In genomic region chr7:121572681-121573335, GRCm38 (mm10) we compare ENCODE assay signal across 20 mouse cellular contexts.
DNase-seq lines count a peak whose midpoint lies in the region; ATAC-seq lines count a peak whose summit lies in the region.
"Had no signal": no experiment of that assay in that cellular context is flagged by ENCODE, and none has a peak within 500 bp of the region (broad histone marks: within the 10 kb centered on the region; RNA-seq: fewer than 3 reads in every experiment).

No protein-coding gene starts in this region.

- no peak overlapping the region for H3K4me3 ChIP-seq in embryonic facial prominence, embryonic 14.5 days (ENCODE audit: low read depth, low read length)
- H3K4me3 ChIP-seq in embryonic facial prominence, embryonic 10.5 days, result no peak overlapping the region
- H3K4me3 ChIP-seq: embryonic facial prominence, embryonic 13.5 days; forebrain, embryonic 13.5 days; heart, embryonic 13.5 days; hindbrain, embryonic 12.5 days; intestine, embryonic 15.5 days had no signal

- H3K4me2 ChIP-seq in embryonic facial prominence, embryonic 14.5 days (ENCODE audit: low read depth, low read length), result no peak overlapping the region
- H3K4me2 ChIP-seq: embryonic facial prominence, embryonic 13.5 days; forebrain, embryonic 13.5 days; heart, embryonic 13.5 days; hindbrain, embryonic 12.5 days; intestine, embryonic 15.5 days had no signal

- peak; percentile 83 to 87 for DNase-seq in cerebellum, postnatal 10 days
- no peak for DNase-seq in cerebellum, adult 11 months
- DNase-seq in embryonic facial prominence, embryonic 14.5 days (ENCODE audit: low spot score), result peak; percentile 36
- DNase-seq in embryonic facial prominence, embryonic 10.5 days (ENCODE audit: low spot score), result no peak
- peak; percentile 32 for DNase-seq in kidney, adult 9 months
- no peak for DNase-seq in kidney, postnatal 25 days
- peak; percentile 27 for DNase-seq in retina, embryonic 14.5 days (ENCODE audit: low spot score)
- DNase-seq: adrenal gland, postnatal 10 days; B cell, adult 2 months; forebrain, postnatal 0 days; gastrocnemius, postnatal 14 days; heart, postnatal 4 days had no signal

- no peak overlapping the region for H3K9ac ChIP-seq in embryonic facial prominence, embryonic 14.5 days (ENCODE audit: low read depth, low read length)
- H3K9ac ChIP-seq: embryonic facial prominence, embryonic 13.5 days; forebrain, embryonic 13.5 days; forebrain, postnatal 0 days; heart, embryonic 13.5 days; hindbrain, embryonic 12.5 days; intestine, embryonic 15.5 days had no signal

- 72% methylated on average over 5 of the region's 5 CpGs for WGBS in embryonic facial prominence, embryonic 14.5 days
- WGBS in embryonic facial prominence, embryonic 10.5 days, result 80% methylated on average over 5 of the region's 5 CpGs

- no peaks in the 10 kb centered on the region for H3K36me3 ChIP-seq in embryonic facial prominence, embryonic 14.5 days (ENCODE audit: control insufficient read depth, insufficient read depth, low read length)
- H3K36me3 ChIP-seq in embryonic facial prominence, embryonic 10.5 days (replicated peaks), result no peaks in the 10 kb centered on the region
- H3K36me3 ChIP-seq: embryonic facial prominence, embryonic 13.5 days; G1E; heart, embryonic 13.5 days; hindbrain, embryonic 12.5 days; intestine, embryonic 15.5 days had no signal

- ATAC-seq in embryonic facial prominence, embryonic 14.5 days (ENCODE audit: low read depth), result no peak
- ATAC-seq in granulocyte monocyte progenitor cell, adult 5-6 weeks (replicated peaks; ENCODE audit: poor library complexity, severe bottlenecking), result no peak
- ATAC-seq: CD4-positive, CD25-positive, alpha-beta regulatory T cell, adult 4 months; forebrain, embryonic 13.5 days; forebrain, postnatal 0 days; intestine, embryonic 15.5 days had no signal

- H3K4me1 ChIP-seq in embryonic facial prominence, embryonic 14.5 days (ENCODE audit: control insufficient read depth, insufficient read depth, low read length), result no peaks in the 10 kb centered on the region
- no peaks in the 10 kb centered on the region for H3K4me1 ChIP-seq in embryonic facial prominence, embryonic 10.5 days
- H3K4me1 ChIP-seq: embryonic facial prominence, embryonic 13.5 days; heart, embryonic 13.5 days; intestine, embryonic 15.5 days had no signal

- H3K9me3 ChIP-seq in embryonic facial prominence, embryonic 14.5 days (ENCODE audit: control insufficient read depth, low read length), result no peaks in the 10 kb centered on the region
- no peaks in the 10 kb centered on the region; the same call in 1 of the 2 replicates for H3K9me3 ChIP-seq in embryonic facial prominence, embryonic 10.5 days
- H3K9me3 ChIP-seq: embryonic facial prominence, embryonic 13.5 days; forebrain, embryonic 13.5 days; G1E; heart, embryonic 13.5 days; hindbrain, embryonic 12.5 days; intestine, embryonic 15.5 days had no signal

- no peaks in the 10 kb centered on the region for H3K27me3 ChIP-seq in embryonic facial prominence, embryonic 14.5 days (replicated peaks; ENCODE audit: control insufficient read depth, insufficient read depth, low read length)
- H3K27me3 ChIP-seq in embryonic facial prominence, embryonic 10.5 days (replicated peaks; ENCODE audit: low read depth, poor library complexity, severe bottlenecking), result no peaks in the 10 kb centered on the region
- H3K27me3 ChIP-seq: embryonic facial prominence, embryonic 13.5 days; forebrain, embryonic 13.5 days; heart, embryonic 13.5 days; hindbrain, embryonic 12.5 days; intestine, embryonic 15.5 days had no signal

- no peak overlapping the region for H3K27ac ChIP-seq in embryonic facial prominence, embryonic 14.5 days (replicated peaks; ENCODE audit: low read depth, low read length)
- H3K27ac ChIP-seq in embryonic facial prominence, embryonic 10.5 days (replicated peaks), result no peak overlapping the region
- H3K27ac ChIP-seq: embryonic facial prominence, embryonic 13.5 days; forebrain, embryonic 13.5 days; heart, embryonic 13.5 days; hindbrain, embryonic 12.5 days; intestine, embryonic 15.5 days had no signal

Comparison
In these comparisons a context has a peak if more than half of its experiments do, and no peak if none do; other contexts are left out.
1. DNase-seq: peak in cerebellum, postnatal 10 days (2 of 2), embryonic facial prominence, embryonic 14.5 days (single experiment), kidney, adult 9 months (single experiment) and retina, embryonic 14.5 days (single experiment); none in cerebellum, adult 11 months (single experiment), embryonic facial prominence, embryonic 10.5 days (single experiment) and kidney, postnatal 25 days (0 of 2).